Mouse (Mus musculus): ENCODE data around the gene Sf1.

GRCm38 (mm10) chr19:6336920-6337319, 26.6 kb upstream of the Sf1 start:
- TF ChIP-seq POLR2A (IDR thresholded peaks at IDR 0.05; ENCODE audit: insufficient read depth, low read depth, low read length) (no peak), CTCF (IDR thresholded peaks at IDR 0.05; ENCODE audit: insufficient read depth, low read depth, low read length) (no peak)
